Mouse (Mus musculus): ENCODE results near the gene Cnpy4. TPM values are rescaled to one million over a fixed set of nuclear protein-coding genes. Genes with fewer than 3 reads are reported as not detected.
"Not testable (repeated sequence)": the region's sequence is repeated elsewhere in the genome, so short reads cannot be mapped to it uniquely, and the experiment has no call there.

Gene Cnpy4
- polyA plus RNA-seq, 1 experiment from 2014 or later: 12.1 TPM

DNA sequence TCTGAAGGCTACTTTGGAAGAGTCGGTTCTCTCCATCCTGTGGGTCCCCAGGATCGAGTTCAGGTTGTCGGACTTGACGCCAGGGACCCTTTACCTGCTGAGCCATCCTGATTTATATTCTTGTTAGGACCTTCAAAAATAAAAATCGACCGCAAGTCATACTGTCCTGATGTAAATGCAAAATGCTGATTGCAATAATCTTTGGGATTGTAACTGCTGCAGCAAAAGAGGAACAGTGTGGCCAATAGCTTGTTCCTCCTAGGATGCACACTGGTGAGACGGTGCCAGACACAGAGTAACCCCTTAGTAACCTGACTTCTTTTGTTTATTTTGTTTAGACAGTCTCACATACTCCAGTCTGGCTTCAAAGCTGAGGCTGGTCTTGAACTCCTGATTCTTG lies 8.2 kb downstream of the Cnpy4 start:
- Histone ChIP-seq H3K9ac (ENCODE audit: low read depth, low read length) (no peak overlapping the region), H3K4me3 (ENCODE audit: low read depth, low read length) (peak overlapping the region; percentile 64; the same call in 1 of the 2 replicates), H3K27ac (ENCODE audit: low read depth, low read length) (no peak overlapping the region), H3K4me1 (replicated peaks; ENCODE audit: control insufficient read depth, insufficient read depth, low read length) (no peaks in the 10 kb centered on the region), H3K9me3 (ENCODE audit: control insufficient read depth) (no peaks in the 10 kb centered on the region), H3K36me3 (ENCODE audit: control insufficient read depth, insufficient read depth) (peaks cover 3% of the 10 kb centered on the region; the same call in 1 of the 2 replicates), H3K27me3 (replicated peaks; ENCODE audit: control insufficient read depth, insufficient read depth, low read length) (no peaks in the 10 kb centered on the region), H3K4me2 (replicated peaks; ENCODE audit: low read depth) (peak overlapping the region; percentile 95)
- 73% methylated on average over 7 of the region's 7 CpGs for WGBS
- TF ChIP-seq CTCF (IDR thresholded peaks at IDR 0.05; ENCODE audit: low read depth): no peak
- no peak for ATAC-seq

DNA sequence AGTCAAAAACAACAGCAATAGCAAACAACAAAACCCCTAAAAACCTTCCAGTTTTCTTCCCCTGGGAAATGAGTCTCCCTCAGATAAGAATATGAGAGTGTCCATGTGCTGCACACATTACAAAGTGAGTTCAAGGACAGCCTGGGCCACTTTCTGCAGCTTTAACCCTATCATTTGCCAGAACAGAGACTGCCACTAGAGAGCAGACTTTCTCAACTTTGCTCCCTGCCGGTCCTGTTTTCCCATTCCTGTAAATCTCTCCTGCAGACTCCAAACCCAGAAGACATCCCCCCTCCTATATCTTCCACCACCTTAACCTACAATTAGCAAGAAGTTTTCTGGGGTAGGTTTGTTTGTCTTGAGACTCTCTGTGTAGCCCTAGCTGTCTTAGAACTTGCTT lies 12.3 kb downstream of the Cnpy4 start:
- Histone ChIP-seq H3K9ac (ENCODE audit: low read depth, low read length) (no peak overlapping the region), H3K36me3 (ENCODE audit: control insufficient read depth, insufficient read depth) (no peaks in the 10 kb centered on the region), H3K4me3 (ENCODE audit: low read depth, low read length) (no peak overlapping the region), H3K27me3 (replicated peaks; ENCODE audit: control insufficient read depth, insufficient read depth, low read length) (no peaks in the 10 kb centered on the region), H3K4me1 (replicated peaks; ENCODE audit: control insufficient read depth, insufficient read depth, low read length) (no peaks in the 10 kb centered on the region), H3K27ac (ENCODE audit: low read depth, low read length) (no peak overlapping the region), H3K9me3 (ENCODE audit: control insufficient read depth) (no peaks in the 10 kb centered on the region), H3K4me2 (replicated peaks; ENCODE audit: low read depth) (no peak overlapping the region)
- ATAC-seq: no peak
- WGBS: 4% methylated on average over 1 of the region's 1 CpGs
- TF ChIP-seq CTCF (IDR thresholded peaks at IDR 0.05; ENCODE audit: low read depth): peak; percentile 65

DNA sequence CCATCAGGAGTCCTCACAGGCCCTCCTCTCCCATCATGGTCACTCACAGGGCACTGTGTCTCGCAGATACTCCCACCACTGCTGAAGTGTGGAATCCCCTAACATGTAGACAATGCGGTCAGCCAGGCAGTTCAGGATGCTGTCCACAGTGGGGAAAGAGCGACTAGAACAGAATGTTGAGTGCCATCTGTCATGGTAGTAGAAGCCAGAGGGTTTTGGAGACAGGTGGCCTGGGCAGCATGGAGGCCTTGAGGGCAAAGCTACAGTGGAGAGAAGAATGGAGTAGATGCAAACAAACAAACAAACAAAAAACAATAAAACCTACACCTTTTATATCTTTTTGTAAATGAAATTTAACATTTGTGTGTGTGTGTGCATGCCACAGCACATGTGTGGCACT lies 14.8 kb downstream of the Cnpy4 start:
- Histone ChIP-seq H3K9me3 (ENCODE audit: control insufficient read depth) (no peaks in the 10 kb centered on the region), H3K4me1 (replicated peaks; ENCODE audit: control insufficient read depth, insufficient read depth, low read length) (no peaks in the 10 kb centered on the region), H3K4me2 (replicated peaks; ENCODE audit: low read depth) (no peak overlapping the region), H3K27me3 (replicated peaks; ENCODE audit: control insufficient read depth, insufficient read depth, low read length) (no peaks in the 10 kb centered on the region), H3K36me3 (ENCODE audit: control insufficient read depth, insufficient read depth) (no peaks in the 10 kb centered on the region), H3K27ac (ENCODE audit: low read depth, low read length) (no peak overlapping the region), H3K4me3 (ENCODE audit: low read depth, low read length) (no peak overlapping the region), H3K9ac (ENCODE audit: low read depth, low read length) (no peak overlapping the region)
- no peak for ATAC-seq
- 93% methylated on average over 3 of the region's 3 CpGs for WGBS
- TF ChIP-seq CTCF (IDR thresholded peaks at IDR 0.05; ENCODE audit: low read depth): no peak

DNA sequence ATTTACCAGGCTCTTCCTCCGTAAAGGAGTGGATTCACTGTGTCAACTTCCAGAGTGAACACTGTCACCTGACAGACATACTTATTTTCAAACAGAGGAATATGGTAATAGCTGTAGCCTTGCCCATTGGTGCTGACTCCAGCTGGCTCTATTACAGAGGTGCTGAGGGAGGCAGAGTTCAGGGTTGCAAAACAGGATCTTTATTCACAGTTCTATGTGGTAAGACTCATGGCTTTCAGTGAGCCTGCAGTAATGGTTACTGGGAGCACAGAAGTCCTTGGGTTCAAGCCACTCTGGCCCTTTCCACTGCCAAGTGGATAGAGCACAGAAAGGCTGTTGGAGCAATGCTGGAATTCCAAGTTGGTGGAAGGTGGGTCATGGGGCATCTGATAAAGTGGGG lies 20.0 kb downstream of the Cnpy4 start:
- H3K27me3 ChIP-seq (replicated peaks; ENCODE audit: control insufficient read depth, insufficient read depth, low read length): no peaks in the 10 kb centered on the region
- H3K4me2 ChIP-seq (replicated peaks; ENCODE audit: low read depth): no peak overlapping the region
- no peak overlapping the region for H3K9ac ChIP-seq (ENCODE audit: low read depth, low read length)
- ATAC-seq: no peak
- no peaks in the 10 kb centered on the region for H3K36me3 ChIP-seq (ENCODE audit: control insufficient read depth, insufficient read depth)
- no peak overlapping the region for H3K4me3 ChIP-seq (ENCODE audit: low read depth, low read length)
- H3K9me3 ChIP-seq (ENCODE audit: control insufficient read depth): no peaks in the 10 kb centered on the region
- no peaks in the 10 kb centered on the region for H3K4me1 ChIP-seq (replicated peaks; ENCODE audit: control insufficient read depth, insufficient read depth, low read length)
- no peak for TF ChIP-seq CTCF (IDR thresholded peaks at IDR 0.05; ENCODE audit: low read depth)
- WGBS: 52% methylated on average over 1 of the region's 1 CpGs
- no peak overlapping the region for H3K27ac ChIP-seq (ENCODE audit: low read depth, low read length)

DNA sequence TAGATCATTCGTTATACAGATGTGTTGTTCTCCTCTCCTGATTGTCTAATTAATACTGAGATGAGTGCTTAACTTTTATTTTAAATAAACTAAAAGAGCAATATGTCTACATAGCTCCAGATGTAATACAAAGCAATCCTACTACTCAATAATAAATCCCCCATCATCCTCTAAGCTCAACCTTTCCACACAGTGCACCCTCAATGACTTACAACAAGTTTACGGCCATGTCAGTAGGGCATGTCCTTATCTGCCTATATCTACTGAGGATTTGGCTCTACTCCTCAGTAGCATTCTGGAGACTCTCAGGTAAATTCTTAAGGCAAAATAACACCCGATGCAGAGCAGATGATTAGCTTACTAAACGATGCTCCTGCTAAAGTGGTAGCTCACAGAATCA lies 20.6 kb downstream of the Cnpy4 start:
- H3K4me3 ChIP-seq (ENCODE audit: low read depth, low read length): no peak overlapping the region
- no peaks in the 10 kb centered on the region for H3K4me1 ChIP-seq (replicated peaks; ENCODE audit: control insufficient read depth, insufficient read depth, low read length)
- ATAC-seq: no peak
- no peak overlapping the region for H3K9ac ChIP-seq (ENCODE audit: low read depth, low read length)
- no peaks in the 10 kb centered on the region for H3K36me3 ChIP-seq (ENCODE audit: control insufficient read depth, insufficient read depth)
- H3K27ac ChIP-seq (ENCODE audit: low read depth, low read length): no peak overlapping the region
- WGBS: 79% methylated on average over 4 of the region's 4 CpGs
- H3K27me3 ChIP-seq (replicated peaks; ENCODE audit: control insufficient read depth, insufficient read depth, low read length): no peaks in the 10 kb centered on the region
- no peak for TF ChIP-seq CTCF (IDR thresholded peaks at IDR 0.05; ENCODE audit: low read depth)
- no peak overlapping the region for H3K4me2 ChIP-seq (replicated peaks; ENCODE audit: low read depth)
- H3K9me3 ChIP-seq (ENCODE audit: control insufficient read depth): no peaks in the 10 kb centered on the region

- H3K4me3 ChIP-seq (ENCODE audit: low read depth, low read length); H3K9me3 ChIP-seq (ENCODE audit: control insufficient read depth); H3K4me1 ChIP-seq (replicated peaks; ENCODE audit: control insufficient read depth, insufficient read depth, low read length); H3K27ac ChIP-seq (ENCODE audit: low read depth, low read length); H3K4me2 ChIP-seq (replicated peaks; ENCODE audit: low read depth); ATAC-seq; H3K36me3 ChIP-seq (ENCODE audit: control insufficient read depth, insufficient read depth); H3K9ac ChIP-seq (ENCODE audit: low read depth, low read length); H3K27me3 ChIP-seq (replicated peaks; ENCODE audit: control insufficient read depth, insufficient read depth, low read length): not testable (repeated sequence)
- 95% methylated on average over 13 of the region's 13 CpGs for WGBS
Observed at GRCm38 (mm10) chr5:138216632-138217031, 29.3 kb downstream of the Cnpy4 start.

DNA sequence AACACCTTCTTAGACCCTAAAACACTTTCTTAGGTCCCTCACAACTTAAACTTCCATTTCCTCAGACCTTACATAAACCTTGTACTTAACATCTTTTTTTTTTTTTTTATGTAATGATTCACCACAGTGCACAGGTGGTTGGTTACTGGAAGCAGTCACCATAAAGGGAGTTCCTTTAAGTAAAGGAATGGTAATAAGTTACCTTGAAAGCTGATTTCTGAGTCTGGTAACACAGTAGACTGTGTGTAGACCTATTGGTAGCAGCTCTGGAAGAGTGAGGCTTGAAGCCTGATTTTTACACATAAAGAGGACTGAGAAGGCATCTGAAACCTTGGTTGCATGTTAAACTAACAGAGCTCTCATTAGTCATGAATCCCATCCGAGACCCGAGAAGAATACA lies 32.6 kb downstream of the Cnpy4 start:
- no peak overlapping the region for H3K27ac ChIP-seq (ENCODE audit: low read depth, low read length)
- H3K9me3 ChIP-seq (ENCODE audit: control insufficient read depth): 0 out of 2 replicates have a peak, but pooled peaks cover 5% of the 10 kb centered on the region
- ATAC-seq: no peak
- WGBS: 56% methylated on average over 2 of the region's 2 CpGs
- H3K36me3 ChIP-seq (ENCODE audit: control insufficient read depth, insufficient read depth): no peaks in the 10 kb centered on the region
- no peak overlapping the region for H3K4me3 ChIP-seq (ENCODE audit: low read depth, low read length)
- no peak overlapping the region for H3K9ac ChIP-seq (ENCODE audit: low read depth, low read length)
- no peaks in the 10 kb centered on the region for H3K27me3 ChIP-seq (replicated peaks; ENCODE audit: control insufficient read depth, insufficient read depth, low read length)
- no peak overlapping the region for H3K4me2 ChIP-seq (replicated peaks; ENCODE audit: low read depth)
- no peak for TF ChIP-seq CTCF (IDR thresholded peaks at IDR 0.05; ENCODE audit: low read depth)
- H3K4me1 ChIP-seq (replicated peaks; ENCODE audit: control insufficient read depth, insufficient read depth, low read length): no peaks in the 10 kb centered on the region

Measured in intestine, postnatal 0 days (tissue).